Mouse (Mus musculus): Measurements from ENCODE around the gene Ulk4.

DNA sequence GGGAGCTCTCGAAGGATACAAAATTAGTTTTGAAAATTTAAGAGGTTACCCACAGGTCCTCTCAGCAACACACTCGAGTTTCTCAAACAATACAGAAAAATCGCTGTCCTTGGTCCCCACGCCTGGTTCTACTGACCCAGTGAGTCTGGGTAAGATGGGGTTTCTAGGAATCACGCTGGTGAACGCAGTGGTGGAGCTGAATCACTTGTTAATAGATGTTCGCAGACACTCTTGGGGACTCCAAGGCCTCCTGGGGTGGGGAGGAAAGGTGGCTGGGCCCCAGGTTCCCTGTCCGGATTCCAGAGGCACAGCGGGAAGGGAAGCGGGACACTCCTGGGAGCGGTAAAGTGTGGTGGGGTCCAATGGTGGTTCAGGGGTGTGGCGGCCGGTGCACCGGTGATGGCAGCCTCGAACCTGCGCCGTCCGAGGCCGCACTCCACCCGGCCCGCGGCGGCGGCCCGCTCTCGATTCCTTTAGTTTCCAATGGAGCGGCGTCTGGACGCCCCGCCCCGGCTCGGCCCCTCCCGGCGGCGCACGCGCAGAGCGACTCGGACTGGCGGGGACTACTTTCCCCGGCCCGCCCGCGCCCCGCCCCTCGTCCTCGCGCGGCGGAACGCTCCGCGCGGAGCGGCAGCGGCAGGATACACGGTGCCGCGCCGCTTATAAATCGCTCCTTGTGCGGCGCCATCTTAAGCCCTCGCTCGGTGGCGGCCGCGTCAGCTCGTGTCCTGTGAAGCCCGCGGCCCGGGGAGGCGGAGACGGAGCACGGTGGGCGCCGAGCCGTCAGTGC, 344.0 kb downstream of the Ulk4 start:
- peak; percentile 99 for TF ChIP-seq POLR2A (IDR thresholded peaks at IDR 0.05; ENCODE audit: borderline replicate concordance, extremely low read depth, low read depth, low read length)
- TF ChIP-seq CTCF (IDR thresholded peaks at IDR 0.05; ENCODE audit: insufficient read depth, low read length), result no peak

Data from lung, adult 2 months (tissue).